Mouse (Mus musculus) liver, embryonic 15.5 days (tissue): ENCODE results near the gene Fam163b. TPM values are rescaled to one million over a fixed set of nuclear protein-coding genes. Genes with fewer than 3 reads are reported as not detected.

ENCODE experiments used
- ATAC-seq: fragments of 200-750 bp; cut with Nextera tagmentation; 2 replicates; pipeline ENCODE4 v1.8.0; 2017; ENCODE audit warnings: moderate number of reproducible peaks, mild to moderate bottlenecking, moderate library complexity; ENCODE audit not compliant: insufficient read depth
- H3K27ac ChIP-seq: fragments of 300-500 bp; sonication (generic); replicated peaks from 2 replicates; pipeline ENCODE4 v1.5.1; 2015; ENCODE audit warnings: mild to moderate bottlenecking, inconsistent platforms
- H3K27me3 ChIP-seq: fragments of 300-500 bp; sonication (generic); 2 replicates; pipeline ENCODE4 v1.6.1; 2015; ENCODE audit warnings: mild to moderate bottlenecking, inconsistent platforms
- H3K36me3 ChIP-seq: fragments of 300-500 bp; sonication (generic); replicated peaks from 2 replicates; pipeline ENCODE4 v1.6.1; 2015; ENCODE audit warnings: moderate library complexity, mild to moderate bottlenecking, inconsistent platforms
- H3K4me1 ChIP-seq: fragments of 300-500 bp; sonication (generic); replicated peaks from 2 replicates; pipeline ENCODE4 v1.6.1; 2015; ENCODE audit warnings: inconsistent platforms
- H3K4me2 ChIP-seq: fragments of 300-500 bp; sonication (generic); 2 replicates; pipeline ENCODE4 v1.6.1; 2015; ENCODE audit warnings: moderate library complexity, mild to moderate bottlenecking, inconsistent platforms
- H3K4me3 ChIP-seq: fragments of 300-500 bp; sonication (generic); replicated peaks from 2 replicates; pipeline ENCODE4 v1.5.1; 2015; ENCODE audit warnings: mild to moderate bottlenecking, inconsistent platforms
- H3K9ac ChIP-seq: fragments of 300-500 bp; sonication (generic); 2 replicates; pipeline ENCODE4 v1.6.1; 2015; ENCODE audit warnings: moderate library complexity, mild to moderate bottlenecking, inconsistent platforms
- H3K9me3 ChIP-seq: fragments of 300-500 bp; sonication (generic); replicated peaks from 2 replicates; pipeline ENCODE4 v1.6.1; 2016; ENCODE audit warnings: inconsistent platforms
- WGBS: fragments of 180-500 bp; shearing (Covaris S2); methylation state at CpG from one replicate; pipeline ENCODE4 v1.1.7; 2015; ENCODE audit warnings: mixed read lengths; ENCODE audit not compliant: insufficient replicate concordance; 5-methylcytosine and 5-hydroxymethylcytosine counted together
- polyA plus RNA-seq: library from polyadenylated mRNA; unstranded; fragments of >200 nt; fragmentation: Nextera tagmentation; extraction: Ambion mirVana; gene quantifications from 2 replicates; pipeline ENCODE4 v1.2.1, GENCODE M21; 2015

The Fam163b gene
- polyA plus RNA-seq, 1 experiment from 2014 or later = not detected

DNA sequence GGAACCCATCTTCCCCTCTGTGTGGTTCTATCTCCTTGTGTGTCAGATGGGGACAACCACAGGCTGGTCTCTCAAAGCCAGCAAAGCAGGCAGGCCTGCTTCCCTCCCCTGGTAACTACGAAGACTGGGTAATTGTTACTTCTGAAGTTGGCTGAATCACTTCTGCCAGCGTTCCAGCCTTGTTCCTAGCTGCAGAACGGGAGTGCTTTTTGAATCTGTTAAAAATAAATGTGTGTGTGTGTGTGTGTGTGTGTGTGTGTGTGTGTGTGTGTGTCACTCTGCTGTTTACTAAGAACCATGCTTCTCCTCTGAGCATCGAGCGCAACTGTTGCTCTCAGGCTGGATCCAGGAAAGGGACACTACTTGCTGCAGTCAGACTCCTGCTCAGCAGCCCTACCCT lies 21.6 kb upstream of the Fam163b start:
- Histone ChIP-seq H3K9me3 (no peaks in the 10 kb centered on the region), H3K27me3 (no peaks in the 10 kb centered on the region), H3K36me3 (no peaks in the 10 kb centered on the region), H3K4me2 (no peak overlapping the region), H3K9ac (no peak overlapping the region), H3K4me3 (no peak overlapping the region), H3K4me1 (no peaks in the 10 kb centered on the region), H3K27ac (no peak overlapping the region)
- ATAC-seq = no peak
- 58% methylated on average over 5 of the region's 5 CpGs for WGBS

DNA sequence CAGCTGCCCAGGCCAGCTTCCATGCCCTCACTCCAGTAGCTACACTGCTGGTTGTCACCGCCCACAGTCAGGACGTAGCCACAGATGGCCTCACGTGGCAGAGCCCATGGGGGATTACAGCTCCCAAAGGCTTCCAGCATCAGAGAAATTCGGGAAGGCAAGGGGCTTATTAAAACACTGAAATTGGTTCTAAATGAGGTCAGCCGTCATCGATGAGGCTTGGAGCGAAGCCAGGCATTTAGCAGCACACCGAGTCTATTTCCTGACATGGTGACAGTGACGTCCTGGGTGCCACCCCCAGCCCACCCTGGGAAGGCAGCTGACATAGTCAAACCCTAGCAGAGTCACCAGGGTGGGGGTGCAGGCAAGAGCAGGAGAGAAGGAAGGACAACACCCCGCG lies 20.4 kb upstream of the Fam163b start:
- H3K4me3 ChIP-seq = no peak overlapping the region
- no peaks in the 10 kb centered on the region for H3K36me3 ChIP-seq
- H3K9ac ChIP-seq = no peak overlapping the region
- H3K9me3 ChIP-seq = no peaks in the 10 kb centered on the region
- no peaks in the 10 kb centered on the region for H3K27me3 ChIP-seq
- WGBS = 59% methylated on average over 11 of the region's 11 CpGs
- no peaks in the 10 kb centered on the region for H3K4me1 ChIP-seq
- H3K27ac ChIP-seq = no peak overlapping the region
- no peak overlapping the region for H3K4me2 ChIP-seq
- ATAC-seq = no peak

DNA sequence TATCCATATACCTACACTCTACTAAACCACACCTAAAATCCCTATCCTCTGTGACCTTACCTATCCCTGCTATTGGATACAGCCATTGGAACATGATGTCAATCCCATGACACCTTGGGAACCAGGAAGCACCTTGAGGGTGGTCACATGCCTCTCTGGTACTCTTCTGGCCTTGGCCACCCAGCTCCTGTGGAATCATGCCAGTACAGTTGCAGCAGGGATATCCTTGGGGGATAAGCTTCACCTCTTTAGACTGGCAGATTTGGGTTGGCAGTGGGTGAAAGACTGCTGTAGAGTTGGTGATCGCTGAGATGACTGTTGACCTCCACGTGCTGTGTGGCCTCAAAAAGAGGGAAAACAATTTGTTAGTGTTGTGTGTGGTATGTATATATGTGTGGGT lies 19.2 kb upstream of the Fam163b start:
- H3K36me3 ChIP-seq = no peaks in the 10 kb centered on the region
- ATAC-seq = no peak
- no peaks in the 10 kb centered on the region for H3K4me1 ChIP-seq
- 79% methylated on average over 2 of the region's 2 CpGs for WGBS
- H3K27ac ChIP-seq = no peak overlapping the region
- H3K27me3 ChIP-seq = no peaks in the 10 kb centered on the region
- H3K9me3 ChIP-seq = no peaks in the 10 kb centered on the region
- no peak overlapping the region for H3K4me2 ChIP-seq
- H3K4me3 ChIP-seq = no peak overlapping the region
- no peak overlapping the region for H3K9ac ChIP-seq

DNA sequence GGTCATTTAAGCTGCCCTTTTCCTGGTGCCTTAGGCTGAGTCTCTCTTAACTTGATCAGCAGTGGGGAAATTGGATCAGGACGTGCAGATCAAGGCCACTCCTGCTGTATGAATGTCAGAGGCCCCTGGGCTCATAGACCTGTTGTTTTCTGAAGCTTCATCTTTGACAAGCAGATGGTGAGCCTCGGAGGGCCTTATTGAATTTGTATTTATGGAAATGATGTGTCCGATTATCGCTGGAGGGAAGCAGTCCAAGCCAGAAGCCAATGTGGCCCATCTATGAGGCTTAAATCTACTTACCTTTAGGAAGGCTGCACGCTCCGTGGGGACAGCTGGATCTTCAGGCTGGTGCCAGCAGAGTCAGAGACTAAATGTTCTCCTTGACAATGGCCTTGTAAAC lies 14.3 kb upstream of the Fam163b start:
- Histone ChIP-seq H3K27me3 (peaks cover 4% of the 10 kb centered on the region; the same call in 1 of the 2 replicates), H3K9me3 (no peaks in the 10 kb centered on the region), H3K27ac (no peak overlapping the region), H3K4me1 (no peaks in the 10 kb centered on the region), H3K9ac (no peak overlapping the region), H3K4me3 (no peak overlapping the region), H3K4me2 (no peak overlapping the region), H3K36me3 (no peaks in the 10 kb centered on the region)
- ATAC-seq = no peak
- WGBS = 53% methylated on average over 6 of the region's 6 CpGs

DNA sequence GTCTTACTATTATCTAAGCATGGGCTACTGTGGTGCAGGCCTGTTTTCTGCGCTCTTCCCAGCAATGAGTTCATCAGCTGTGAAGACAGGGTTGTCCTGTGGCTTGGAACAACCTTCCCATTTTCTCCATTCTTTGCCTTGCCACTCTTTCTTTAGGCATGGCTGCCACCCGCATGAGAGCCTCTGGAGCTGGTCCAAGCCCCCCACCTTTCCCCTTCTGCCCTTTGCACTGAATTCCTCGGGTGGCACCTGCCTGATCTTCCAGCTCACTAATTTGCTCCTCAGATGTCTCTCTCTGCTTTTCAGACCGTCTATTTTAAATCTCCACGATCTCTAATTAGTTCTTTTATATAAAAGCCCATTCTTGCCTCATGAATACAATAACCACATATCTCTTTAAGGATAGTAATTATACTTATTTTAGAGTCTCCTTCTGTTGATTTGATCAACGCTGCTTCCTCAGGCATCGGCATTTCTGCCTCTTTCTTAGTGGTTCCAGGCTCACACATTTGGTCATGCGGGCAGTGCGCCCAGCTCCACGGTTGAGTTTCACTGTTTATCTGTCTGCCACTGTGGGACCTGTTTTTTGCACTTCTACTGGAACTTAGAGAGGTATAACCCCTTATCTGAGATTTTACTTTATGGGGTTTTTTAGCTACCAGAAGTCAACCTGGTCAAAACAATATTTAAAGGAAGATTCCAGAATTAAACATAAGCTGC lies 12.3 kb upstream of the Fam163b start:
- no peaks in the 10 kb centered on the region for H3K4me1 ChIP-seq
- H3K4me3 ChIP-seq = no peak overlapping the region
- no peak overlapping the region for H3K4me2 ChIP-seq
- H3K36me3 ChIP-seq = no peaks in the 10 kb centered on the region
- H3K27me3 ChIP-seq = peaks cover 4% of the 10 kb centered on the region; the same call in 1 of the 2 replicates
- H3K27ac ChIP-seq = no peak overlapping the region
- ATAC-seq = no peak
- no peak overlapping the region for H3K9ac ChIP-seq
- 65% methylated on average over 10 of the region's 10 CpGs for WGBS
- H3K9me3 ChIP-seq = no peaks in the 10 kb centered on the region

DNA sequence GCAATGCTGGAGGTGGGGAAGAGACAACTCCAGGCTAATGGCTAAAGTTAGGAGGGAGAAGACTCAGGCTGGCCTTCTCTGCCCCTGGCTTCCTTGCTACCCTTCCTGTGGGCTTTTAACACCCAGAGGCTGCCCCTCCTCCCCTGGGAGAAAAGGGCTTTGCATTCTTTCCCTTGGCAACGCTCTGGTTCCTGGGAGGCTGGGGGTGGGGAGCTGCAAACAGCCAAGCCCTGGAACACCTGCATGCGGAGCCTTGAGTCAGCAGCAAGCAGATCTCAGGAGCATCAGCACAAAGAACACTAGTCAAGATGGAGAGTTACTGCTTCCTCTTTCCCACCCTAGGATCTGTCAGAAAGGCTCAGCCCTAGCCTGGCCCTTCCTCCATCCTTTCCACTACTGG lies 7.2 kb upstream of the Fam163b start:
- no peak overlapping the region for H3K4me3 ChIP-seq
- no peak for ATAC-seq
- no peaks in the 10 kb centered on the region for H3K36me3 ChIP-seq
- H3K9ac ChIP-seq = no peak overlapping the region
- H3K27ac ChIP-seq = no peak overlapping the region
- no peaks in the 10 kb centered on the region for H3K4me1 ChIP-seq
- peaks cover 4% of the 10 kb centered on the region; the same call in 1 of the 2 replicates for H3K27me3 ChIP-seq
- no peak overlapping the region for H3K4me2 ChIP-seq
- no peaks in the 10 kb centered on the region for H3K9me3 ChIP-seq
- WGBS = 21% methylated on average over 2 of the region's 2 CpGs

DNA sequence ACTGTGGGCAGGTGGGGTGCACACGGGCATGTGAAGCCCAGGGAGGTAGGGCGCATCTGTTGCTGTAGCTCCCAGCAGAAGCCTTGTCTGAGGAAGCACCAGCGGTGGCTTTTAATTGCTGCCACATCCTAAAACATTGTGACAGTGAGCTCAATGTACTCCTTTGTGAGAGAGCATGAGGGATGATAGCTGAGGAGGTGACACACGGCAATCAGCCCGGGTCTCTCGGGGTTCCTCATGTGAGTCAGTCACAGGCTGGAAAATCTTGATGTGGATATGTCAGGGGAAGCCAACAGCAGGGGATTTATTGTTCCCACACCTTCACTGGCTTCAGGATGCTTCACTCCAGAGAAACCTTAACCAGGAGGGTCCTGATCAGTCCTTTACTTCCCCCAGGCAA lies 4.5 kb upstream of the Fam163b start:
- no peak overlapping the region for H3K9ac ChIP-seq
- H3K4me3 ChIP-seq = no peak overlapping the region
- H3K27me3 ChIP-seq = peaks cover 15% of the 10 kb centered on the region
- WGBS = 61% methylated on average over 6 of the region's 6 CpGs
- H3K27ac ChIP-seq = no peak overlapping the region
- H3K4me1 ChIP-seq = no peaks in the 10 kb centered on the region
- H3K4me2 ChIP-seq = no peak overlapping the region
- no peak for ATAC-seq
- no peaks in the 10 kb centered on the region for H3K9me3 ChIP-seq
- H3K36me3 ChIP-seq = no peaks in the 10 kb centered on the region

DNA sequence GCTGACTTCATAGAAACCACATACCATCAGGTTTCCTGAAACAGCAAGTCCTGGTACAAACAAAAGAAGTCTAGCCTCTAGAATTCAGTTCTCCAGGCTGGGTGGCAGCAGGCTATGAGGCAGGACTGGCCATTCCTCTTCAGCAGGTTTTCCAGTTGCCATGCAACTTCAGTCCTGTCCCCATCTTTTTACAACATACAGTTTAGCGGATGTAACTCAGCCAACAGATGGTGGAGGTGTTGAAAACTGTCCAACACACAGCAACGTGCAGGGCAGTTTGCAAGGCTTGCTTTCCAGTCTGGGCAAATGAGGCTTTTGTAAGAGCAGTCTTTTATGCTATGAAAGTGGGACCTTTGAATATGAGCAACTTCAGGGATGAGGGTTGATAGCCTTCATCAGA lies 2.7 kb upstream of the Fam163b start:
- Histone ChIP-seq H3K4me2 (no peak overlapping the region), H3K36me3 (no peaks in the 10 kb centered on the region), H3K9me3 (no peaks in the 10 kb centered on the region), H3K27ac (no peak overlapping the region), H3K4me1 (no peaks in the 10 kb centered on the region), H3K9ac (no peak overlapping the region), H3K27me3 (peaks cover 34% of the 10 kb centered on the region), H3K4me3 (no peak overlapping the region)
- ATAC-seq = no peak
- WGBS = 40% methylated on average over 2 of the region's 2 CpGs

DNA sequence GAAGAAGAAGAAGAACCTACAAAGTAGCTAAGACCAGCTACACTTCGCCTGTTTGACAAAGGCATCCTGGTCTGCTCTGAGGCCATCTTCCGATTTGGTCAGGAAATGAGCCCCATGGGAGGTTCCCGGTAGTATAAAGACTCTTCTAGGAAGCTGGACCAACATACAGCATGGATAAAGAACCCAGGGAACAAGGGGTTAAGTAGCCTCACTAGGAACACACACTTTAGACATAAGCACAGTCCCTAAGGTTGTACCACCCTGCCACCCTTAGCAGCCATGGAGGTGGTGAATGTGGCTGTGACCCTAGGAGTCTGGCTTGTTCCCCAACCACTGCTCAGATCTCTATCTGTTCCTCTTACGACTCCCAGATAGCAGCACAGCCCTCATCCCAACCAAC lies 3.9 kb downstream of the Fam163b start:
- ATAC-seq = no peak
- Histone ChIP-seq H3K27me3 (peaks cover 47% of the 10 kb centered on the region), H3K4me1 (no peaks in the 10 kb centered on the region), H3K9ac (no peak overlapping the region), H3K4me3 (no peak overlapping the region), H3K36me3 (no peaks in the 10 kb centered on the region), H3K27ac (no peak overlapping the region), H3K4me2 (no peak overlapping the region), H3K9me3 (no peaks in the 10 kb centered on the region)
- 38% methylated on average over 4 of the region's 4 CpGs for WGBS

DNA sequence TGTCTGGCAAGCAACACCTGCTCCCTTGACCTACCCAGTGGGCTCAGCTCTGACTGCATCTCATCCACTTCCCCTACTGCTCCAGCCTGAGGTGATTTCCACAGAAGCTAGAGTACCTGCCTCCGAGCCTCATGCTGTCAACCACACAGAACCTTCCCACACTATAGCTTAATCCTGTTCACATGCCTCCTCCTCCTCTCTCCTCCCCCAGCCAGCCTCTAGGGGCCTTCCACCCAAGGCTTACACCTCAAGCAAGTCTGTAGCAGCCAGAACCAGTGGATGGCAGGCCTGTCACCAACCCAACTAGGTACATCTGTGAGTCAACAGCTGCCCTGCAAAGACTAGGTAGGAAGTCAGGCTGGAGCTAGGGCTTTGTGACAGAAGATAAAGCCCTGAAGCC lies 5.5 kb downstream of the Fam163b start:
- H3K36me3 ChIP-seq = no peaks in the 10 kb centered on the region
- no peaks in the 10 kb centered on the region for H3K9me3 ChIP-seq
- ATAC-seq = no peak
- no peak overlapping the region for H3K4me3 ChIP-seq
- H3K4me2 ChIP-seq = no peak overlapping the region
- H3K4me1 ChIP-seq = no peaks in the 10 kb centered on the region
- WGBS = 49% methylated on average over 1 of the region's 1 CpGs
- peaks cover 31% of the 10 kb centered on the region for H3K27me3 ChIP-seq
- no peak overlapping the region for H3K9ac ChIP-seq
- no peak overlapping the region for H3K27ac ChIP-seq

DNA sequence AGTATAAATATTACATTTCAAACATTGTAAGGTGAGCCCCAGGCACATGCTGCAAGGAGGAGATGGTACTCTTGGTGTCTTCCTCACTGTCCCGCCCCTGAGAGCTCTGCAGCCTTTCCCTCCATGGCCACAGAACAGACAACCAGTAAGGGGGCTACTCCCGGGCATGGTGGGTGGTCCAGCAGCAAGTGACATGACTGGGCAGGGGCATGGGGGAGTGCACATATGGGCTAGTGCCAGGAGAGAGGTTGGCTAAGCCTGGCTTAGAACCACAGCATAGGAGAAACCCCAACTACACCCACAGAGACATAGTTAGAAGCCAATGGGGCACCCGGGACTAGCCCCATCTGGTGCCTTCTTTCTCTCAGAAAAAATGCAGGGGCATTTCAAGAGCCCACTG lies 6.0 kb downstream of the Fam163b start:
- Histone ChIP-seq H3K36me3 (no peaks in the 10 kb centered on the region), H3K9me3 (no peaks in the 10 kb centered on the region), H3K27ac (no peak overlapping the region), H3K27me3 (peaks cover 27% of the 10 kb centered on the region), H3K4me1 (no peaks in the 10 kb centered on the region), H3K9ac (no peak overlapping the region), H3K4me2 (no peak overlapping the region), H3K4me3 (no peak overlapping the region)
- 38% methylated on average over 3 of the region's 3 CpGs for WGBS
- no peak for ATAC-seq

DNA sequence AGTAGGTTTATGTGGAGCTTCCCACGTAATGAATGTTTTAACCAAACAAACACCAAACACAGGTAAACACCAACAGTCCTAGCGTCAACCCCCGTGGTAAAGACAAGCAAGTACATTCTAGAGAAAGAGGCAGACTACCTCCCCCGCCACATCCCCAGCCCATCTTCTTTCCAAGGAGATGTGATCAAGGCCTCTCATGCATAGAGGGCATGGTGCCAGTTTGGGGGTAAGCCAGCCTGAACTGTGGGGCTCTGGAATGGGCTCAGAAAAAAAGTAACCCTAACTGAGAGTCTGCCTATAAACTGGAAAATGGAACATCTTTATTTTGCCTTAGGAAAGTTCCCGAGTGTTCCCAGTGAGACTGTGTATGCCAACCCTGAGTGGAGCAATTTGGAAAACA lies 6.4 kb downstream of the Fam163b start:
- Histone ChIP-seq H3K9ac (no peak overlapping the region), H3K27me3 (peaks cover 23% of the 10 kb centered on the region), H3K36me3 (no peaks in the 10 kb centered on the region), H3K9me3 (no peaks in the 10 kb centered on the region), H3K27ac (no peak overlapping the region), H3K4me2 (no peak overlapping the region), H3K4me1 (no peaks in the 10 kb centered on the region), H3K4me3 (no peak overlapping the region)
- no peak for ATAC-seq
- 58% methylated on average over 5 of the region's 5 CpGs for WGBS
